Mouse (Mus musculus) liver, postnatal 0 days (tissue): ENCODE measurements around the gene 9030025P20Rik. TPM values are rescaled to one million over a fixed set of nuclear protein-coding genes. Genes with fewer than 3 reads are reported as not detected.

ENCODE experiments used
- ATAC-seq: fragments of 200-750 bp; cut with Nextera tagmentation; 2 replicates; pipeline ENCODE4 v1.8.0; 2017; ENCODE audit warnings: mild to moderate bottlenecking, moderate library complexity
- DNase-seq: peaks from one replicate; pipeline ENCODE4 v3.0.0-alpha.2; 2016
- H3K27ac ChIP-seq: fragments of 300-500 bp; sonication (generic); 2 replicates; pipeline ENCODE4 v1.5.1; 2014; ENCODE audit warnings: antibody characterized with exemption, moderate library complexity, mild to moderate bottlenecking, low read depth
- H3K27me3 ChIP-seq: fragments of 300-500 bp; sonication (generic); 2 replicates; pipeline ENCODE4 v1.6.1; 2014; ENCODE audit warnings: low read length, control low read depth, mixed read lengths; ENCODE audit not compliant: insufficient read depth
- H3K36me3 ChIP-seq: fragments of 300-500 bp; sonication (generic); replicated peaks from 2 replicates; pipeline ENCODE4 v1.6.1; 2014; ENCODE audit warnings: mild to moderate bottlenecking, control low read depth, low read length, moderate library complexity, mixed read lengths; ENCODE audit not compliant: insufficient read depth
- H3K4me1 ChIP-seq: fragments of 300-500 bp; sonication (generic); 2 replicates; pipeline ENCODE4 v1.6.1; 2014; ENCODE audit warnings: antibody characterized with exemption, mild to moderate bottlenecking, control low read depth; ENCODE audit not compliant: insufficient read depth
- H3K4me2 ChIP-seq: fragments of 300-500 bp; sonication (generic); 2 replicates; pipeline ENCODE4 v1.6.1; 2014; ENCODE audit warnings: low read depth, mild to moderate bottlenecking, low read length, moderate library complexity, mixed read lengths
- H3K4me3 ChIP-seq: fragments of 300-500 bp; sonication (generic); 2 replicates; pipeline ENCODE4 v1.5.1; 2014; ENCODE audit warnings: low read depth, low read length
- H3K9ac ChIP-seq: fragments of 300-500 bp; sonication (generic); replicated peaks from 2 replicates; pipeline ENCODE4 v1.6.1; 2014; ENCODE audit warnings: mild to moderate bottlenecking, moderate library complexity
- H3K9me3 ChIP-seq: fragments of 300-500 bp; sonication (generic); 2 replicates; pipeline ENCODE4 v1.6.1; 2016; ENCODE audit warnings: mild to moderate bottlenecking, control low read depth, low read length, mixed read lengths
- CTCF ChIP-seq: sonication (generic); IDR thresholded peaks from 2 replicates; pipeline ENCODE4 v1.5.1; 2016; ENCODE audit warnings: antibody characterized with exemption, low read depth
- EP300 ChIP-seq: IDR thresholded peaks from 2 replicates; pipeline ENCODE4 v1.6.1; 2016; ENCODE audit warnings: antibody characterized with exemption, low read depth, mild to moderate bottlenecking
- WGBS: fragments of 180-500 bp; shearing (Covaris S2); extraction: QIAGEN DNeasy Blood & Tissue Kit; methylation state at CpG from one replicate; pipeline ENCODE4 v1.1.7; 2014; ENCODE audit not compliant: insufficient replicate concordance; 5-methylcytosine and 5-hydroxymethylcytosine counted together
- polyA plus RNA-seq: library from polyadenylated mRNA; unstranded; fragments of >200 nt; fragmentation: Nextera tagmentation; extraction: Ambion mirVana; gene quantifications from 2 replicates; pipeline ENCODE4 v1.2.1, GENCODE M21; 2015

Gene 9030025P20Rik
- polyA plus RNA-seq, 1 experiment from 2014 or later: 3.9 TPM

DNA sequence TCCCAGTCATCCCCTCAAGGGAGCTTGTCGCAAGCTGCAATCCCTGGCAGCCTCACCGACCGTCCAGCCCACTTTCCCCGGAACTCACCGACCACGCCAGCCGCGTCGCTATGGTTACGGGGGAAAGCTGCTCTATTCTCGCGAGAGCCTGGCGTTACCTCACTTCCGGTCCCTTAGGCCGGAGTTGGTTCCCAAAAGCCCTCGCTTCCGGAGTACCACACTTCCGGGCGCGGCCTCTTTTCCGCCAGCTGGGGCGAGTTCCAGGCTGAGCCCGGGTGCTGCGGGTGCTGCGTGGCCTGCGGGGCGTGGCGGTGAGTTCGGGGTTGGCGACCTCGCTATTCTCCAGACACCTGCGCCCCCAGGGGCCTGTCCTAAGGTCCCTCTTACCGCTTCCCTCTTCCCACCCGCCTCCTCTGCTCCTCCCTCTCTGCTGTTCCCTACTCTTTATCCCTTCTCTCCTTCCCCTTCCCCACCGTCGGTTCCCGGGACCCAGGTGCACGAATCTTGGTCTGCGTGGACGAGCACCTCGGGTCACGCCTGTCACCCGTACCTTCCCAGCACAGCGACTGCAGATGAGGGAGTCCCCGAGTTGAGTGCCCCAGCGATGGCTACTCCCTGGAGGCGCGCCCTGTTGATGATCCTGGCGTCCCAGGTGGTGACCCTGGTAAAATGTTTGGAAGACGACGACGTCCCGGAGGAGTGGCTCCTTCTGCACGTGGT, 35.1 kb upstream of the 9030025P20Rik start, which contains the start of the genes Wdr27 and 1600012H06Rik:
Gene Wdr27, minus strand, starts transcription at position 150 of the 720 bp plus-strand sequence.
Gene 1600012H06Rik, plus strand, starts transcription at position 176 of the 720 bp plus-strand sequence.
- peak within 1 kb of the TSS; percentile 86 for H3K27ac ChIP-seq
- ATAC-seq: peak; percentile 98
- peaks cover 17% of the 10 kb centered on the region for H3K36me3 ChIP-seq
- peak within 1 kb of the TSS; percentile 95 for H3K9ac ChIP-seq
- no peaks in the 10 kb centered on the region for H3K9me3 ChIP-seq
- no peaks in the 10 kb centered on the region for H3K27me3 ChIP-seq
- H3K4me2 ChIP-seq: peak within 1 kb of the TSS; percentile 98
- DNase-seq: peak; percentile 99
- TF ChIP-seq EP300 (peak; percentile 91), CTCF (no peak)
- WGBS: under 1% methylated on average over 52 of the region's 54 CpGs
- peak within 1 kb of the TSS; percentile 97 for H3K4me3 ChIP-seq
- H3K4me1 ChIP-seq: peaks cover 18% of the 10 kb centered on the region

- Histone ChIP-seq H3K4me3 (peak overlapping the region; percentile 97), H3K36me3 (peaks cover 23% of the 10 kb centered on the region), H3K4me2 (peak overlapping the region; percentile 98), H3K4me1 (peaks cover 18% of the 10 kb centered on the region), H3K27me3 (no peaks in the 10 kb centered on the region), H3K9me3 (no peaks in the 10 kb centered on the region), H3K9ac (peak overlapping the region; percentile 95), H3K27ac (peak overlapping the region; percentile 86)
- 14% methylated on average over 16 of the region's 16 CpGs for WGBS
- TF ChIP-seq EP300: no peak
- TF ChIP-seq CTCF: no peak
- no peak for DNase-seq
- no peak for ATAC-seq
Measured at GRCm38 (mm10) chr17:14943729-14944059, 34.6 kb upstream of the 9030025P20Rik start.

- TF ChIP-seq CTCF: no peak
- no peak for TF ChIP-seq EP300
- H3K27ac ChIP-seq: no peak overlapping the region
- H3K4me2 ChIP-seq: peak overlapping the region; percentile 98; the same call in 1 of the 2 replicates
- H3K9me3 ChIP-seq: no peaks in the 10 kb centered on the region
- WGBS: 86% methylated on average over 1 of the region's 1 CpGs
- no peaks in the 10 kb centered on the region for H3K27me3 ChIP-seq
- DNase-seq (no peak), ATAC-seq (no peak)
- H3K36me3 ChIP-seq: peaks cover 28% of the 10 kb centered on the region
- peaks cover 18% of the 10 kb centered on the region for H3K4me1 ChIP-seq
- no peak overlapping the region for H3K9ac ChIP-seq
- 0 out of 2 replicates have a peak overlapping the region, but pooled peaks have one; percentile 97 for H3K4me3 ChIP-seq
Measured at GRCm38 (mm10) chr17:14944551-14944950, 33.7 kb upstream of the 9030025P20Rik start.

GRCm38 (mm10) chr17:14949161-14949827, 29.0 kb upstream of the 9030025P20Rik start:
- Histone ChIP-seq H3K27ac (no peak overlapping the region), H3K27me3 (no peaks in the 10 kb centered on the region), H3K9ac (no peak overlapping the region), H3K36me3 (peaks cover 69% of the 10 kb centered on the region), H3K9me3 (no peaks in the 10 kb centered on the region), H3K4me1 (peaks cover 10% of the 10 kb centered on the region), H3K4me2 (no peak overlapping the region), H3K4me3 (no peak overlapping the region)
- no peak for DNase-seq
- TF ChIP-seq CTCF: no peak
- no peak for TF ChIP-seq EP300
- ATAC-seq: peak; percentile 79
- 73% methylated on average over 7 of the region's 7 CpGs for WGBS

DNA sequence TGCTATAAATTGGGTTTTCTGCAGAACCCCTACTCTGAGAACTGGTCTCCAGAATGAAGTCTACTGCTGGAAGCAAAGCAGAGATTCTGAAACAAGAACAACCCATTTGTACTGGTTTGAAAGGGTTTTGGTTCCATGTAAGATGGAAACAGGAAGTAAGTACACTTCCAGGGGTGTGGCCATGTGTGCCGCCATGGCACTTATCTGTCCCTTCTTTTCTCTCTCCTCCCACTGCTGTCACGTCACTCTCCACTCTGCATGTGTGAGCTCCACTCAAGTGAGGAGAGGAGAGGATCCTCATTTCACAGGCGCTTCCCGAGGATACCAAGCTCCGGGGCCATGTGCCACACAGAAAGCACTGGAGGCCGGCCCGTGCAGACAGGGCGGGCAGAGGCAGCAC, 24.8 kb upstream of the 9030025P20Rik start:
- ATAC-seq: peak; percentile 66
- H3K27me3 ChIP-seq: no peaks in the 10 kb centered on the region
- DNase-seq: no peak

DNA sequence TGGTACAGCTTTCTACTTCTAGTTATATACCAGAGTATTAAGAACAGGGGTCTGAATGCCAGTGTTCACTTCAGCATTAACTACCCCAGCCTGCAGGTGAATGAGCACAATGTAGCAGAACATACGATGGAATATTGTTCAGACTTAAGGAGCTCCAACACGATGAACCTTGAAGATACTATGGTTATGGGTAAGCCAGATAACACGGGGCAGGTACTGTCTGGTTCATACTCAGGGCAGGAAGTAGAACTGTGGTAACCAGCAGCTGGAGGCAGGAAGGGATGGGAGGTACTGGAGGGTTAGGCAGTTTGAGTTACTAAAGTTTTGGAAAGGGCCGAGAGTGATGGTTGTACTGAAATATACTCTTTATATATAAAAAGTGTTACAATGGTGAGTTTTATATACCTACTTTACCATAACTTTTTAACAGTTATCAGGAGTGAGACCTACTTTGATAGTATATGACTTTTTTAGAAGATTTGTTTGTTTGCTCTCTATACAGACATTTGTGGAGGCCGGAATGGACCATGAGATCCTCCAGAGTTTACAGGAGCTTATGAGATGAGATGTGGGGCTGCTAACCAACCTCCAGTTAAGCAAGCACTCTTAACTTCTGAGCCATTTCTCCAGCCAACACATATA, 19.5 kb upstream of the 9030025P20Rik start:
- no peak for TF ChIP-seq CTCF
- TF ChIP-seq EP300: no peak
- no peak overlapping the region for H3K27ac ChIP-seq
- H3K9me3 ChIP-seq: no peaks in the 10 kb centered on the region
- peaks cover 25% of the 10 kb centered on the region for H3K36me3 ChIP-seq
- no peak overlapping the region for H3K4me3 ChIP-seq
- H3K27me3 ChIP-seq: no peaks in the 10 kb centered on the region
- no peak for DNase-seq
- H3K4me1 ChIP-seq: peaks cover 9% of the 10 kb centered on the region; the same call in 1 of the 2 replicates
- no peak overlapping the region for H3K9ac ChIP-seq
- no peak for ATAC-seq
- H3K4me2 ChIP-seq: peak overlapping the region; percentile 93
- 49% methylated on average over 5 of the region's 5 CpGs for WGBS

More for the DNA sequence above, 24.8 kb upstream of the 9030025P20Rik start:
- TF ChIP-seq EP300: no peak
- no peak for TF ChIP-seq CTCF
- Histone ChIP-seq H3K36me3 (peaks cover 65% of the 10 kb centered on the region), H3K9ac (no peak overlapping the region), H3K4me2 (peak overlapping the region; percentile 11; the same call in 1 of the 2 replicates), H3K9me3 (no peaks in the 10 kb centered on the region), H3K27ac (no peak overlapping the region), H3K4me3 (no peak overlapping the region), H3K4me1 (peaks cover 6% of the 10 kb centered on the region; the same call in 1 of the 2 replicates)
- 77% methylated on average over 8 of the region's 8 CpGs for WGBS
